Mouse (Mus musculus): Measurements from ENCODE around the gene Brpf3.

GRCm38 (mm10) chr17:28825359-28826041 lies 24.6 kb downstream of the Brpf3 start:
- TF ChIP-seq CTCF (IDR thresholded peaks at IDR 0.05; ENCODE audit: extremely low read depth, insufficient read length, insufficient replicate concordance, low read depth, low read length) = no peak
- no peak for TF ChIP-seq POLR2A (IDR thresholded peaks at IDR 0.05; ENCODE audit: low read depth, low read length)

Data from small intestine, adult 2 months (tissue).